Mouse (Mus musculus) kidney, embryonic 15.5 days (tissue): Measurements from ENCODE around the gene Syt8. TPM values are rescaled to one million over a fixed set of nuclear protein-coding genes. Genes with fewer than 3 reads are reported as not detected.

Experiments
- ATAC-seq: fragments of 200-750 bp; cut with Nextera tagmentation; replicated peaks from 2 replicates; pipeline ENCODE4 v1.8.0; 2017; ENCODE audit warnings: moderate TSS enrichment; ENCODE audit not compliant: low FRiP score
- H3K27ac ChIP-seq: fragments of 300-500 bp; sonication (generic); 2 replicates; pipeline ENCODE4 v1.5.1; 2015; ENCODE audit warnings: mild to moderate bottlenecking, inconsistent platforms
- H3K27me3 ChIP-seq: fragments of 300-500 bp; sonication (generic); 2 replicates; pipeline ENCODE4 v1.6.1; 2015; ENCODE audit warnings: inconsistent platforms
- H3K36me3 ChIP-seq: fragments of 300-500 bp; sonication (generic); 2 replicates; pipeline ENCODE4 v1.6.1; 2015; ENCODE audit warnings: inconsistent platforms
- H3K4me1 ChIP-seq: fragments of 300-500 bp; sonication (generic); 2 replicates; pipeline ENCODE4 v1.6.1; 2015; ENCODE audit warnings: inconsistent platforms
- H3K4me2 ChIP-seq: fragments of 300-500 bp; sonication (generic); 2 replicates; pipeline ENCODE4 v1.6.1; 2015; ENCODE audit warnings: moderate library complexity, mild to moderate bottlenecking, inconsistent platforms
- H3K4me3 ChIP-seq: fragments of 300-500 bp; sonication (generic); replicated peaks from 2 replicates; pipeline ENCODE4 v1.5.1; 2015; ENCODE audit warnings: mild to moderate bottlenecking, inconsistent platforms
- H3K9ac ChIP-seq: fragments of 300-500 bp; sonication (generic); 2 replicates; pipeline ENCODE4 v1.6.1; 2015; ENCODE audit warnings: mild to moderate bottlenecking, inconsistent platforms
- H3K9me3 ChIP-seq: fragments of 300-500 bp; sonication (generic); replicated peaks from 2 replicates; pipeline ENCODE4 v1.6.1; 2016; ENCODE audit warnings: inconsistent platforms
- WGBS: fragments of 180-500 bp; shearing (Covaris S2); methylation state at CpG from one replicate; pipeline ENCODE4 v1.1.7; 2015; ENCODE audit warnings: mixed read lengths; 5-methylcytosine and 5-hydroxymethylcytosine counted together
- polyA plus RNA-seq: library from polyadenylated mRNA; unstranded; fragments of >200 nt; fragmentation: Nextera tagmentation; extraction: Ambion mirVana; gene quantifications from 2 replicates; pipeline ENCODE4 v1.2.1, GENCODE M21; 2015

The Syt8 gene
- polyA plus RNA-seq, 1 experiment from 2014 or later = 0.62 TPM

- no peak for ATAC-seq
- no peak overlapping the region for H3K4me2 ChIP-seq
- H3K4me1 ChIP-seq = peaks cover 39% of the 10 kb centered on the region
- no peaks in the 10 kb centered on the region for H3K9me3 ChIP-seq
- H3K27ac ChIP-seq = 0 out of 2 replicates have a peak overlapping the region, but pooled peaks have one; percentile 15
- H3K27me3 ChIP-seq = no peaks in the 10 kb centered on the region
- no peak overlapping the region for H3K9ac ChIP-seq
- H3K4me3 ChIP-seq = no peak overlapping the region
- H3K36me3 ChIP-seq = no peaks in the 10 kb centered on the region
- 85% methylated on average over 5 of the region's 5 CpGs for WGBS
Measured at GRCm38 (mm10) chr7:142437324-142437723, 2.7 kb downstream of the Syt8 start.

DNA sequence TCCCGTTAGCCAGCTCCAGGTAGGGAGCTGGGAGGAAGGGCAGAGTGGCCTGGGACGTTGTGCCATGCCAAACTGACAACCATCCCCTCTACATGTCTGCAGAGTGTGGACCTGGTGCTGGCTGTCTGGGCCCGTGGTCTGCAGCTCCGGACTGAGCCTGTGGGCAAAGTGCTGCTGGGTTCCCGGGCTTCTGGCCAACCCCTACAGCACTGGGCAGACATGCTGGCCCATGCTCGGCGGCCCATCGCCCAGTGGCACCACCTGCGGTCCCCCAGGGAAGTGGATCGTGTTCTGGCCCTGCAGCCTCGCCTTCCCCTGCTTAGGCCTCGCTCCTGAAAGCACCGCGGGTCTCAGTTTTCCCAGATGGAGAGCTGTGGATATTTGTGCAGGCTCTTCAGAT is 5.3 kb downstream of the Syt8 start:
- Histone ChIP-seq H3K9me3 (no peaks in the 10 kb centered on the region), H3K4me1 (peaks cover 32% of the 10 kb centered on the region), H3K4me3 (no peak overlapping the region), H3K27me3 (no peaks in the 10 kb centered on the region), H3K4me2 (no peak overlapping the region), H3K36me3 (no peaks in the 10 kb centered on the region), H3K9ac (0 out of 2 replicates have a peak overlapping the region, but pooled peaks have one; percentile 3), H3K27ac (no peak overlapping the region)
- ATAC-seq = no peak
- 81% methylated on average over 14 of the region's 14 CpGs for WGBS

GRCm38 (mm10) chr7:142440657-142441114 is 6.0 kb downstream of the Syt8 start:
- WGBS = 45% methylated on average over 5 of the region's 5 CpGs
- Histone ChIP-seq H3K9ac (0 out of 2 replicates have a peak overlapping the region, but pooled peaks have one; percentile 15), H3K27ac (peak overlapping the region; percentile 55; the same call in 1 of the 2 replicates), H3K36me3 (no peaks in the 10 kb centered on the region), H3K4me2 (no peak overlapping the region), H3K9me3 (no peaks in the 10 kb centered on the region), H3K4me3 (no peak overlapping the region), H3K4me1 (peaks cover 28% of the 10 kb centered on the region), H3K27me3 (no peaks in the 10 kb centered on the region)
- peak; percentile 78 for ATAC-seq

GRCm38 (mm10) chr7:142441585-142441984 is 6.9 kb downstream of the Syt8 start, which contains the start of gene Tnni2:
Gene Tnni2, plus strand, starts transcription at chr7:142441808.
- 72% methylated on average over 9 of the region's 9 CpGs for WGBS
- ATAC-seq = no peak

DNA sequence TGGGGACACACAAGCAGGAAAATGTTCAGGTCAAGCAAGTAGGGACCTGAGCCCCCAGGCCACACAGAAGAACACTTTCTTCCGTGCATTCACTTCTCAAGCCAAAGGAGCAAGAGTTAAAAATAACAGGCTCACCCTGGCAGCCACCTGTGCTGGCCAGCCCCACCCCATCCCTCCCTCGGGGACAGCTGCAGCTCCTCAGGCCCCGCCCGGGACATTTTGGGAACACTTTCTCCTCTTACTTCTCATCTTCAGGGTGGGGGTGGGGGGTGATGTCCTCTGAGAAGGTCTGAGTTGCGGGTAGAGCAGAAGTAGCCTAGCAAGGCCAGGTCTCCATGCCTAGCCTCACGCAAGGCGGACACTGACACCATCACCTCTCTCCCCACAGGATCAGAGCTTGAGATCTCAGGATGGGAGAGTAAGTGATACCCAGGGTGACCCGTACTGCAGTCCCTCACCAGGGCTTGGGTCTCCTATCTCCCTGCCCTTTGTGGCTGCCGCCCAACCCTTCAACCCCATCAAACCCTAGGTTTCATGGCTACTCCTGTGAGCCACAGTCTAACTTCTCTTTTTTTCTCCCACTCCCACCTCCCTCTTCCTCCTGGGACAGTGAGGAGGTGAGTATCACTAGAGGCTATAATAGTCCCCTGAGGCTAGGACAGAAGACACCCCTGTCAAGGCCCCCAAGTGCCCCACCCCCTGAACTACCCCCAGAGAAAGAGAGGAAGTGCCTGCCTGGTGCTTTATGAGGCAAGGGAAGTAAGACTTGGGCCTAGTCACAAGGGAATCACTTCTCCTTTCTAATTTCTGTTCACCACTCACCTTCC is 7.6 kb downstream of the Syt8 start:
- Histone ChIP-seq H3K9ac (no peak overlapping the region), H3K4me1 (peaks cover 22% of the 10 kb centered on the region), H3K4me3 (no peak overlapping the region), H3K36me3 (no peaks in the 10 kb centered on the region), H3K4me2 (no peak overlapping the region), H3K9me3 (no peaks in the 10 kb centered on the region), H3K27me3 (no peaks in the 10 kb centered on the region), H3K27ac (no peak overlapping the region)
- WGBS = 60% methylated on average over 9 of the region's 9 CpGs
- ATAC-seq = no peak; the same call in 1 of the 2 replicates

More at GRCm38 (mm10) chr7:142441585-142441984, 6.9 kb downstream of the Syt8 start, which contains the start of gene Tnni2:
- peak within 1 kb of the TSS; percentile 55 for H3K27ac ChIP-seq
- 0 out of 2 replicates have a peak within 1 kb of the TSS, but pooled peaks have one; percentile 15 for H3K9ac ChIP-seq
- no peaks in the 10 kb centered on the region for H3K27me3 ChIP-seq
- H3K4me2 ChIP-seq = no peak within 1 kb of the TSS
- no peak within 1 kb of the TSS for H3K4me3 ChIP-seq
- H3K9me3 ChIP-seq = no peaks in the 10 kb centered on the region
- no peaks in the 10 kb centered on the region for H3K36me3 ChIP-seq
- peaks cover 27% of the 10 kb centered on the region for H3K4me1 ChIP-seq

DNA sequence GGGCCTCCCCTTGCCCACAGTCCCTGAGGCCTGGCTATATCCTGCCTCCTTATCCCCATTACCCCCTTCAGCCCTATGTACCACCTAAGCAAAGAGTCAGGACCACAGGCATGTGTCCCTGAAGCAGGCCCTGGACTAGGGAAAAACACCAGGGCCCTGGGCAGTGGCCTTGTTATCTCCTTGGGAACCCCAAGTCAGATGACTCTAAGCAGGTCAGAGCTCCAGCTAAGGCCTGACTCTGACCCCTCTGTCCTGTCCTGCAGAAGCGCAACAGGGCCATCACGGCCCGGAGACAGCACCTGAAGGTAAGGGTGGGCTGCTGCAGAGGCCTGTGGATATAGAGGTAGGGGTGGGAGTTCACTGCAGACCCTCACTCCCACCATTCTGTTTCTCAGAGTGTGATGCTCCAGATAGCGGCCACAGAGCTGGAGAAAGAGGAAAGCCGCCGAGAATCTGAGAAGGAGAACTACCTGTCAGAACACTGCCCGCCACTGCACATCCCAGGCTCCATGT is 8.3 kb downstream of the Syt8 start:
- H3K9ac ChIP-seq = no peak overlapping the region
- 87% methylated on average over 7 of the region's 7 CpGs for WGBS
- no peaks in the 10 kb centered on the region for H3K36me3 ChIP-seq
- peaks cover 21% of the 10 kb centered on the region for H3K4me1 ChIP-seq
- H3K4me3 ChIP-seq = no peak overlapping the region
- H3K27me3 ChIP-seq = no peaks in the 10 kb centered on the region
- H3K4me2 ChIP-seq = no peak overlapping the region
- H3K9me3 ChIP-seq = no peaks in the 10 kb centered on the region
- H3K27ac ChIP-seq = no peak overlapping the region
- ATAC-seq = no peak

DNA sequence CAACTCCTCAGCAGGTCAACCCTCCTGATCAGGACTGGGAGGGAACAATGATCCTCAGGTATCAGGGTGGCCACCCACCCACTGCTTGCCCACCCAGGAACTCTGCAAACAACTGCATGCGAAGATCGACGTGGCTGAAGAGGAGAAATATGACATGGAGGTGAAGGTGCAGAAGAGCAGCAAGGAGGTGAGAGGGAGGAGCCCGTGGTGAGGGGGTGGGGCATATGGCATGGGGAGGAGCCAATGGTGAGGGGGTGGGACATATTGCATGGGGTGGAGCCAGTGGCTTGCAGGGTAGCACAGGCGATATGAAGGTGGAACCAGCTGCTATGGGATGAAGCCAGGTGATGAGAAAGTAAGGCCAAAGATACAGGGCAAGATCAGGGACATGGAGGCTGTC is 8.8 kb downstream of the Syt8 start:
- Histone ChIP-seq H3K4me3 (no peak overlapping the region), H3K27me3 (no peaks in the 10 kb centered on the region), H3K36me3 (no peaks in the 10 kb centered on the region), H3K27ac (no peak overlapping the region), H3K4me1 (peaks cover 21% of the 10 kb centered on the region), H3K9ac (no peak overlapping the region), H3K9me3 (no peaks in the 10 kb centered on the region), H3K4me2 (no peak overlapping the region)
- no peak for ATAC-seq
- 86% methylated on average over 5 of the region's 5 CpGs for WGBS

- no peaks in the 10 kb centered on the region for H3K9me3 ChIP-seq
- ATAC-seq = no peak
- H3K36me3 ChIP-seq = no peaks in the 10 kb centered on the region
- no peak overlapping the region for H3K4me2 ChIP-seq
- H3K9ac ChIP-seq = no peak overlapping the region
- no peak overlapping the region for H3K27ac ChIP-seq
- H3K27me3 ChIP-seq = no peaks in the 10 kb centered on the region
- 94% methylated on average over 6 of the region's 6 CpGs for WGBS
- no peak overlapping the region for H3K4me3 ChIP-seq
- peaks cover 21% of the 10 kb centered on the region for H3K4me1 ChIP-seq
Measured at GRCm38 (mm10) chr7:142444171-142444570, 9.5 kb downstream of the Syt8 start.

DNA sequence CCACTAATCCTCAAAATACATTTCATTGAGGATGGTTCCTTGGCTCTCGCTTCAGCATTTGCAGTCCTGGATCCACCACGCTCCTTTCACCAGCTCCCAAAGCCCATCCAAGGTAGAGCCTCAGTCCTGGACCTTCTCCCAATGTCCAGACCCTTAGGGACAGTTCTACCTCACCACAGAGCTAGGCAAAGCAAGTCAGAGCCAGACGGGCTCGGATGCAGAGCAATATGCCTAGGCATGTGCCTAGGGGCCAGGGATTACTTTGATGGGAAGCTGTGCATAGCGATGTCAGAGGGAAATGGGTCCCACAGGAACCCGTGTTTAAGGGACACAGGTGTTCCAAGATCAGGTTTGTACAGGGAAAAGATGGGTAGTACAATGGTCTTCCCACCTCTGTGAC is 10.7 kb downstream of the Syt8 start:
- Histone ChIP-seq H3K4me3 (no peak overlapping the region), H3K9me3 (no peaks in the 10 kb centered on the region), H3K27me3 (no peaks in the 10 kb centered on the region), H3K4me2 (no peak overlapping the region), H3K9ac (no peak overlapping the region), H3K27ac (no peak overlapping the region), H3K4me1 (peaks cover 21% of the 10 kb centered on the region), H3K36me3 (no peaks in the 10 kb centered on the region)
- WGBS = 87% methylated on average over 6 of the region's 6 CpGs
- no peak for ATAC-seq

DNA sequence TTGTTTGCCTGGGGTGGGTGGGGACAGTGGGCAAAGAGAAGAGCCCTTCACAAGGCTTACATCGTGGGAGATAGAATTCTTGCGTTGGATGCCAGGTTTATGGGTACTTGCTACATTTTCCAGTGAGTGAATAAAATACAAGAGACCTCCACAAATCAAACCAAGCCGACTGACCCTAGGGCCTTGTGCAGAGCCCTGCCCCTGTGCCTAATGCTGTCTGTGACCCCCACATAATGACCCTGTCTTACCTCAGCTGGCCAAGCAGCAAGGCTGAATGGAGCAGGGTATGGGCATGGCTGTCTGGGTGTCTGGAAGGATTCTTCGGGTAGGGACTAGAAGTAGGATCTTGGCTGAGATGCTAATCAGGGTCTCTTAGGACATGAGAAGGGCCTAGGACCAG is 11.6 kb downstream of the Syt8 start:
- no peak for ATAC-seq
- Histone ChIP-seq H3K4me3 (no peak overlapping the region), H3K27ac (no peak overlapping the region), H3K4me1 (peaks cover 15% of the 10 kb centered on the region), H3K27me3 (no peaks in the 10 kb centered on the region), H3K36me3 (no peaks in the 10 kb centered on the region), H3K9me3 (no peaks in the 10 kb centered on the region), H3K9ac (no peak overlapping the region), H3K4me2 (no peak overlapping the region)
- WGBS = 84% methylated on average over 4 of the region's 4 CpGs

DNA sequence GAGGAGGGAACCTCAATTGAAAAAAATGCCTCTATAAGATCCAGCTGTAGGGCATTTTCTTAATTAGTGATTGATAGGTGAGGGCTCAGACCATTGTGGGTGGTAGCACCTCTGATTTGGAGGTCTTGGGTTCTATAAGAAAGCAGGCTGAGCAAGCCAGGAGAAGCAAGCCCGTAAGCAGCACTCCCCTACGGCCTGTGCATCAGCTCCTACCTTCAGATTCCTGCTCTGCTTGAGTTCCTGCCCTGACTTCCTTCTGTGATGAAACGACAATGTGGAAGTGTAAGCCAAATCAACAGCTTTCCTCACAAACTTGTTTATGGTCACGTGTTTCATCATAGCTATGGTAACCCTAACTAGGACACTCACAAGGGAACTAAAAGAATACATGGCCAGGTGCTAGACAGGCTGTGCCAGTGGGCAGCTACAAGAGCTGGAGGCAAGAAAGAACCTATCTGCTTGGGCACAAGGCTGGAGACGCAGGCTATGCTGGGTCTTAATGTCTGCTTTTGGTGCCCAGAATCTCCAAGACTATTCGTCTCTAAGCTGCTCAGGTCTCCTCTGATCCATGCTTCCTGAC is 14.5 kb downstream of the Syt8 start:
- 78% methylated on average over 6 of the region's 6 CpGs for WGBS
- Histone ChIP-seq H3K27me3 (no peaks in the 10 kb centered on the region), H3K4me2 (no peak overlapping the region), H3K4me1 (peaks cover 7% of the 10 kb centered on the region), H3K9me3 (no peaks in the 10 kb centered on the region), H3K27ac (peak overlapping the region; percentile 38; the same call in 1 of the 2 replicates), H3K36me3 (no peaks in the 10 kb centered on the region), H3K9ac (no peak overlapping the region), H3K4me3 (no peak overlapping the region)
- ATAC-seq = no peak

GRCm38 (mm10) chr7:142454706-142455105 is 20.1 kb downstream of the Syt8 start:
- no peak overlapping the region for H3K9ac ChIP-seq
- 21% methylated on average over 1 of the region's 1 CpGs for WGBS
- ATAC-seq = 0 out of 2 replicates have a peak, but pooled peaks have one; percentile 37

More at GRCm38 (mm10) chr7:142454706-142455105, 20.1 kb downstream of the Syt8 start:
- H3K4me3 ChIP-seq = no peak overlapping the region
- H3K27me3 ChIP-seq = no peaks in the 10 kb centered on the region
- peaks cover 54% of the 10 kb centered on the region for H3K4me1 ChIP-seq
- no peak overlapping the region for H3K4me2 ChIP-seq
- H3K27ac ChIP-seq = peak overlapping the region; percentile 93
- no peaks in the 10 kb centered on the region for H3K9me3 ChIP-seq
- no peaks in the 10 kb centered on the region for H3K36me3 ChIP-seq
